Mouse (Mus musculus) bone marrow macrophage, adult 2 months (primary cell): ENCODE measurements at regions not wholly inside any gene's neighbourhood (a gene's known extent, or its start where the extent isn't known, plus 50 kb on each side); places are given as distances from the start of the nearest gene placed in this dataset.

ENCODE experiments used
- CTCF ChIP-seq: IDR thresholded peaks from 2 replicates; pipeline ENCODE4 v1.5.1; 2012; ENCODE audit warnings: low read depth, mild to moderate bottlenecking, low read length, moderate library complexity
- POLR2A ChIP-seq: IDR thresholded peaks from 2 replicates; pipeline ENCODE4 v1.6.1; 2012; ENCODE audit warnings: mild to moderate bottlenecking, low read depth, low read length, borderline replicate concordance

GRCm38 (mm10) chr13:94707371-94708280, 81.1 kb upstream of the Tbca start:
- TF ChIP-seq POLR2A (no peak), CTCF (no peak)
